Mouse (Mus musculus): Measurements from ENCODE around the gene Sf1. TPM values are rescaled to one million over a fixed set of nuclear protein-coding genes. Genes with fewer than 3 reads are reported as not detected.
A peak's percentile ranks its signal among the peaks of the same experiment; 100 is the strongest.

Sf1 gene
- polyA plus RNA-seq, 1 experiment from 2014 or later = 183 TPM

- ATAC-seq (ENCODE audit: low FRiP score, low TSS enrichment) = no peak
- Histone ChIP-seq H3K36me3 (ENCODE audit: control insufficient read depth, insufficient read depth, low read length) (peaks cover 28% of the 10 kb centered on the region), H3K4me3 (ENCODE audit: low read length) (no peak overlapping the region), H3K27me3 (ENCODE audit: control insufficient read depth, insufficient read depth, low read length) (no peaks in the 10 kb centered on the region), H3K4me2 (replicated peaks; ENCODE audit: low read depth, low read length) (no peak overlapping the region), H3K9me3 (ENCODE audit: control insufficient read depth, low read length) (no peaks in the 10 kb centered on the region), H3K27ac (ENCODE audit: low read depth, low read length) (no peak overlapping the region), H3K9ac (ENCODE audit: low read depth, low read length) (no peak overlapping the region), H3K4me1 (ENCODE audit: control insufficient read depth, insufficient read depth, low read length) (peaks cover 8% of the 10 kb centered on the region; the same call in 1 of the 2 replicates)
- 89% methylated on average over 10 of the region's 10 CpGs for WGBS
Observed at GRCm38 (mm10) chr19:6346661-6347060, 16.8 kb upstream of the Sf1 start.

- H3K4me2 ChIP-seq (replicated peaks; ENCODE audit: low read depth, low read length) = no peak overlapping the region
- no peak overlapping the region for H3K9ac ChIP-seq (ENCODE audit: low read depth, low read length)
- H3K4me1 ChIP-seq (ENCODE audit: control insufficient read depth, insufficient read depth, low read length) = peaks cover 8% of the 10 kb centered on the region; the same call in 1 of the 2 replicates
- no peaks in the 10 kb centered on the region for H3K27me3 ChIP-seq (ENCODE audit: control insufficient read depth, insufficient read depth, low read length)
- 94% methylated on average over 4 of the region's 4 CpGs for WGBS
- H3K9me3 ChIP-seq (ENCODE audit: control insufficient read depth, low read length) = no peaks in the 10 kb centered on the region
- no peak for ATAC-seq (ENCODE audit: low FRiP score, low TSS enrichment)
- no peak overlapping the region for H3K4me3 ChIP-seq (ENCODE audit: low read length)
- H3K36me3 ChIP-seq (ENCODE audit: control insufficient read depth, insufficient read depth, low read length) = peaks cover 28% of the 10 kb centered on the region
- H3K27ac ChIP-seq (ENCODE audit: low read depth, low read length) = no peak overlapping the region
Observed at GRCm38 (mm10) chr19:6347615-6348014, 15.9 kb upstream of the Sf1 start.

GRCm38 (mm10) chr19:6348717-6349116 lies 14.8 kb upstream of the Sf1 start:
- H3K4me3 ChIP-seq (ENCODE audit: low read length) = no peak overlapping the region
- WGBS = 52% methylated on average over 9 of the region's 9 CpGs

GRCm38 (mm10) chr19:6349215-6349983 lies 14.1 kb upstream of the Sf1 start:
- 15% methylated on average over 14 of the region's 14 CpGs for WGBS
- Histone ChIP-seq H3K9me3 (ENCODE audit: control insufficient read depth, low read length) (no peaks in the 10 kb centered on the region), H3K9ac (ENCODE audit: low read depth, low read length) (no peak overlapping the region), H3K4me3 (ENCODE audit: low read length) (no peak overlapping the region), H3K4me2 (replicated peaks; ENCODE audit: low read depth, low read length) (no peak overlapping the region), H3K36me3 (ENCODE audit: control insufficient read depth, insufficient read depth, low read length) (peaks cover 29% of the 10 kb centered on the region), H3K4me1 (ENCODE audit: control insufficient read depth, insufficient read depth, low read length) (peaks cover 8% of the 10 kb centered on the region; the same call in 1 of the 2 replicates), H3K27ac (ENCODE audit: low read depth, low read length) (peak overlapping the region; percentile 25; the same call in 1 of the 2 replicates), H3K27me3 (ENCODE audit: control insufficient read depth, insufficient read depth, low read length) (no peaks in the 10 kb centered on the region)
- peak; percentile 38; the same call in 1 of the 2 replicates for ATAC-seq (ENCODE audit: low FRiP score, low TSS enrichment)

More at GRCm38 (mm10) chr19:6348717-6349116, 14.8 kb upstream of the Sf1 start:
- H3K4me2 ChIP-seq (replicated peaks; ENCODE audit: low read depth, low read length) = no peak overlapping the region
- ATAC-seq (ENCODE audit: low FRiP score, low TSS enrichment) = no peak
- no peaks in the 10 kb centered on the region for H3K9me3 ChIP-seq (ENCODE audit: control insufficient read depth, low read length)
- no peak overlapping the region for H3K9ac ChIP-seq (ENCODE audit: low read depth, low read length)
- peaks cover 8% of the 10 kb centered on the region; the same call in 1 of the 2 replicates for H3K4me1 ChIP-seq (ENCODE audit: control insufficient read depth, insufficient read depth, low read length)
- H3K36me3 ChIP-seq (ENCODE audit: control insufficient read depth, insufficient read depth, low read length) = peaks cover 28% of the 10 kb centered on the region
- H3K27ac ChIP-seq (ENCODE audit: low read depth, low read length) = peak overlapping the region; percentile 25
- H3K27me3 ChIP-seq (ENCODE audit: control insufficient read depth, insufficient read depth, low read length) = no peaks in the 10 kb centered on the region

- Histone ChIP-seq H3K36me3 (ENCODE audit: control insufficient read depth, insufficient read depth, low read length) (peaks cover 9% of the 10 kb centered on the region), H3K4me1 (ENCODE audit: control insufficient read depth, insufficient read depth, low read length) (peaks cover 8% of the 10 kb centered on the region; the same call in 1 of the 2 replicates), H3K27ac (ENCODE audit: low read depth, low read length) (no peak overlapping the region), H3K27me3 (ENCODE audit: control insufficient read depth, insufficient read depth, low read length) (no peaks in the 10 kb centered on the region), H3K9ac (ENCODE audit: low read depth, low read length) (no peak overlapping the region), H3K4me3 (ENCODE audit: low read length) (no peak overlapping the region), H3K9me3 (ENCODE audit: control insufficient read depth, low read length) (no peaks in the 10 kb centered on the region), H3K4me2 (replicated peaks; ENCODE audit: low read depth, low read length) (no peak overlapping the region)
- WGBS = 75% methylated on average over 14 of the region's 14 CpGs
- no peak for ATAC-seq (ENCODE audit: low FRiP score, low TSS enrichment)
Observed at GRCm38 (mm10) chr19:6351431-6352106, 11.9 kb upstream of the Sf1 start.

GRCm38 (mm10) chr19:6352107-6352505 lies 11.4 kb upstream of the Sf1 start:
- Histone ChIP-seq H3K36me3 (ENCODE audit: control insufficient read depth, insufficient read depth, low read length) (peaks cover 7% of the 10 kb centered on the region; the same call in 1 of the 2 replicates), H3K4me3 (ENCODE audit: low read length) (no peak overlapping the region), H3K4me1 (ENCODE audit: control insufficient read depth, insufficient read depth, low read length) (peaks cover 8% of the 10 kb centered on the region; the same call in 1 of the 2 replicates), H3K9me3 (ENCODE audit: control insufficient read depth, low read length) (no peaks in the 10 kb centered on the region), H3K27ac (ENCODE audit: low read depth, low read length) (no peak overlapping the region), H3K27me3 (ENCODE audit: control insufficient read depth, insufficient read depth, low read length) (no peaks in the 10 kb centered on the region), H3K9ac (ENCODE audit: low read depth, low read length) (no peak overlapping the region), H3K4me2 (replicated peaks; ENCODE audit: low read depth, low read length) (no peak overlapping the region)
- WGBS = 94% methylated on average over 2 of the region's 2 CpGs
- no peak for ATAC-seq (ENCODE audit: low FRiP score, low TSS enrichment)

- peaks cover 7% of the 10 kb centered on the region; the same call in 1 of the 2 replicates for H3K4me1 ChIP-seq (ENCODE audit: control insufficient read depth, insufficient read depth, low read length)
- peaks cover 7% of the 10 kb centered on the region; the same call in 1 of the 2 replicates for H3K36me3 ChIP-seq (ENCODE audit: control insufficient read depth, insufficient read depth, low read length)
- no peaks in the 10 kb centered on the region for H3K27me3 ChIP-seq (ENCODE audit: control insufficient read depth, insufficient read depth, low read length)
- 78% methylated on average over 7 of the region's 7 CpGs for WGBS
- no peak overlapping the region for H3K9ac ChIP-seq (ENCODE audit: low read depth, low read length)
- H3K9me3 ChIP-seq (ENCODE audit: control insufficient read depth, low read length) = no peaks in the 10 kb centered on the region
- H3K4me3 ChIP-seq (ENCODE audit: low read length) = no peak overlapping the region
- ATAC-seq (ENCODE audit: low FRiP score, low TSS enrichment) = no peak
- no peak overlapping the region for H3K27ac ChIP-seq (ENCODE audit: low read depth, low read length)
- no peak overlapping the region for H3K4me2 ChIP-seq (replicated peaks; ENCODE audit: low read depth, low read length)
Observed at GRCm38 (mm10) chr19:6354030-6354429, 9.5 kb upstream of the Sf1 start.

- no peak for ATAC-seq (ENCODE audit: low FRiP score, low TSS enrichment)
- Histone ChIP-seq H3K4me3 (ENCODE audit: low read length) (no peak overlapping the region), H3K9ac (ENCODE audit: low read depth, low read length) (no peak overlapping the region), H3K36me3 (ENCODE audit: control insufficient read depth, insufficient read depth, low read length) (peaks cover 14% of the 10 kb centered on the region), H3K27ac (ENCODE audit: low read depth, low read length) (no peak overlapping the region), H3K4me2 (replicated peaks; ENCODE audit: low read depth, low read length) (no peak overlapping the region), H3K4me1 (ENCODE audit: control insufficient read depth, insufficient read depth, low read length) (peaks cover 11% of the 10 kb centered on the region; the same call in 1 of the 2 replicates), H3K9me3 (ENCODE audit: control insufficient read depth, low read length) (no peaks in the 10 kb centered on the region), H3K27me3 (ENCODE audit: control insufficient read depth, insufficient read depth, low read length) (no peaks in the 10 kb centered on the region)
- 92% methylated on average over 3 of the region's 3 CpGs for WGBS
Observed at GRCm38 (mm10) chr19:6361291-6361690, 2.2 kb upstream of the Sf1 start.

GRCm38 (mm10) chr19:6363091-6363410 lies 439 bp upstream of the Sf1 start:
- H3K4me3 ChIP-seq (ENCODE audit: low read length) = peak overlapping the region; percentile 99

More at GRCm38 (mm10) chr19:6363091-6363410, 439 bp upstream of the Sf1 start:
- Histone ChIP-seq H3K27me3 (ENCODE audit: control insufficient read depth, insufficient read depth, low read length) (no peaks in the 10 kb centered on the region), H3K36me3 (ENCODE audit: control insufficient read depth, insufficient read depth, low read length) (peaks cover 32% of the 10 kb centered on the region), H3K4me2 (replicated peaks; ENCODE audit: low read depth, low read length) (peak overlapping the region; percentile 35), H3K9ac (ENCODE audit: low read depth, low read length) (peak overlapping the region; percentile 20), H3K27ac (ENCODE audit: low read depth, low read length) (no peak overlapping the region; the same call in 1 of the 2 replicates), H3K9me3 (ENCODE audit: control insufficient read depth, low read length) (no peaks in the 10 kb centered on the region), H3K4me1 (ENCODE audit: control insufficient read depth, insufficient read depth, low read length) (peaks cover 22% of the 10 kb centered on the region; the same call in 1 of the 2 replicates)
- WGBS = under 1% methylated on average over 11 of the region's 11 CpGs
- no peak; the same call in 1 of the 2 replicates for ATAC-seq (ENCODE audit: low FRiP score, low TSS enrichment)
